Mouse (Mus musculus) CD4-positive, CD25-positive, alpha-beta regulatory T cell, adult 4 months (primary cell): ENCODE measurements around the gene Popdc3. TPM values are rescaled to one million over a fixed set of nuclear protein-coding genes. Genes with fewer than 3 reads are reported as not detected.
"Not testable (repeated sequence)": the region's sequence is repeated elsewhere in the genome, so short reads cannot be mapped to it uniquely, and the experiment has no call there.

ENCODE experiments used
- ATAC-seq: one replicate; pipeline ENCODE4 v1.8.0; 2017
- polyA plus RNA-seq, 2 experiments: library from polyadenylated mRNA; unstranded; fragments of 100-300 nt; shearing (Covaris generic); gene quantifications; one replicate each; pipeline ENCODE4 v1.2.1; 2017

Gene Popdc3
- polyA plus RNA-seq, 2 experiments from 2014 or later, result not detected

- no peak for ATAC-seq
These were observed 26.7 kb downstream of the Popdc3 start for GRCm38 (mm10) chr10:45204582-45204981.

DNA sequence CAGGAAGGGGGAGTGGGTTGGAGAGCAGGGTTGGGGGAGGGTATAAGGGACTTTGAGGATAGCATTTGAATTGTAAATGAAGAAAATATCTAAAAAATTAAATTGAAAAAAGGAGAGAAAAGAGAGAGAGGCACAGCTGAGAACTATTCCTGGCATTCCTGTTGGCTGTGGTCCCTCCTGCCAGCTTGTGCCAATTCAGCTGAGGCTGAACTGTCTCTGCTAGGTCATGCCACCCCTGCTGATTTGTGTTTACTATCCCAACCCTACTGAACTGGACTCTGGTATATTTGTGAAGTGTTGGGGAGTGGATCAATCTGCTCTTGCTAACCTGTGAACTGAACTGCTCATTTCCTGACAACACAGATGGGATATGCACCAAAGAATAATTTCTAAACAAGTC is 32.3 kb downstream of the Popdc3 start:
- no peak for ATAC-seq

DNA sequence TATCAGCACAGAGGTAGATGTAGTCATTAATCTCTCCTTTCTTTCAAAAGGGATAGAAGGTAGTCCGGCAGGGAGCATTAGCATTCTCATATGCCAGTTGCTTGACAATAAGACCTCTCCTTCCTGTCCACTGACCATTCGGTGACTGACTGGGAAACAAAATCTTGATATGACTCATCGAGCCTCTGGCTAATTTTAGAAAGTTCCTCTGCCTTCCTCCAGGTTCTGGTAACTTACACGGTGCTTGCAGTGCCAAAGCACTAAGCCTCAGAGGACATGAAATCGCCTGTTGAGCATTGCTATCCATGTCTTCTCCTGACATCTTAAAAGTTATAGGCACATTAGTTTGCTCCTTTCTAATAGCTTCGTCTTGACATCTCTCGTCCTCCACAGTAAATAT is 38.8 kb downstream of the Popdc3 start:
- no peak for ATAC-seq

DNA sequence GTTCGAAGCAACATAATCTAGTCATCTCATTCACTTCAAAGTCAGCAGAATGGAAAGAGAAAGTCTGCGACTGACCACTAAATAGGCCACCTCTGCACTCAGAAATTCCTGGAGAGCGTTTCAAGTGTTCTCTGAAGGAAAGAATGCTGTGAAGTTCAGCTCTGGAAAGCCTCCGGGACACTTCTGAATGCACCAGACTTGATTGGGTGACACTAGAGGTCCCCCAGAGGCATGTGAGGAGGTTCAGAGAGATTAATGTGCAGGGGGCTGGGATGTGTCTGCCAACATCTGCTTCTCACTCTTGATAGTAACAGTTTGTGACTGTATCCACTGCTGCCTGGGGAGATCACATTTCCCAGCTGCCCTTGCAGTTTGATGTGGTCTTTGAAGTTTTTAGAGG is 52.1 kb downstream of the Popdc3 start:
- ATAC-seq, result no peak

DNA sequence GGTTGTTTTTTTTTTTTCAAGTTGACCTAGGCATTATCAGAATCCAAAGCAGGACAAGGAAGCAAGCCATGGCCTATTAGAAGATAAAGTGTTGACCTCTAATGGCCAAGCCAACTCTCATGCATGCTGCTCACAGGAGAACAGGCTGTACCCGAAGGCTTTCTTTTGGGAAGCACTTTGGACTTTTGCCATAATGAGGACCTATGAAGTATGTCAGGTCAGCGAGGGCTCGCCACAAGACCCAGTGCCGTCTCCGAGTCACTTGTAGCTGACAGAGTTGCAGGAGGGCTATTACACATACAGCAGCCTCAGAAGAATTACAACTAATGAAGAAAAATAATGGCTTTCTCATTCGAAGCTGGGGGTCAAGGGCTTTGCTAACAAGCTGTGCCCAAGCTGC is 55.5 kb downstream of the Popdc3 start:
- no peak for ATAC-seq

- no peak for ATAC-seq
These were observed 58.4 kb downstream of the Popdc3 start for GRCm38 (mm10) chr10:45236304-45236703.

- ATAC-seq, result no peak
These were observed 59.6 kb downstream of the Popdc3 start for GRCm38 (mm10) chr10:45237492-45237891.

- ATAC-seq, result no peak
These were observed 82.6 kb downstream of the Popdc3 start for GRCm38 (mm10) chr10:45260477-45260876.

GRCm38 (mm10) chr10:45262126-45262525 is 84.2 kb downstream of the Popdc3 start:
- no peak for ATAC-seq

DNA sequence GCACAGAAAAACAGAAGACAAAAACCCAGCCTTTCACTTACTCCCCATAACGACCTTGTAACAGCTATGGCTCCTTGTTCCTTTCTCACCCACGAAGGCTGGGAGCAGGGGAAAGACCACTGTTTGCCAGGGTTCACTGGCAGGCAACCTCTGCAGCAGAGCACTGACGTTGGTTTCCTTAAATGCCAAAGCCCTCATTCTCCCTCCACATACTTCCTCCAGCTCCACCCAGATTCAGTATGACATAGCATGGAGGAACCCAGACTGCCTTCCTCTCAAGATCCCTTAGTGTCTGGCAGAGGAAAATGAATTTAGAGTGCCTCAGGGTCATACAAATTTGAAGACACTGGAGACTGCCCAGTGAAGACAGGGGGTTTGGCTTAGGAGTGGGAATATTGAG is 98.6 kb downstream of the Popdc3 start:
- no peak for ATAC-seq

- ATAC-seq, result no peak
These were observed 99.1 kb downstream of the Popdc3 start for GRCm38 (mm10) chr10:45276995-45277394.

DNA sequence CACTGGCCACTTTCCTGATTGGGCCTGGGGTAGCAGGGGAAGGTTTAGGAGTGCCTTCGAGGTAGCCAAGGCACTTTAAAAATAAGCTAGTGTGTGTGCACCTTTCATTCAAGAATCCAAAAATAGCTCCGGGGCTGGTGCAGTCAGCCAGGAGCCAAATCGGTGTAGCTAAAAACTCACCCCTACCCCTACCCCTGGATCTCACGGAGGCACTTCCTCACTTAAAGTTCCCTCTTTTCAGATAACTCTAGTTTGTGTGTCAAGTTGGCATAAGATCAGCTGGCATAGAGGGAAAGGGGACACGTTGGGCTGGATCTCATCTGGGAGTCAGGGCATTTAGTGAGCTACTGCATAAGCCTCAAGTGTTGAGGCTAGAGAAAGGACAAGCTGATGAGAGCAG is 107.8 kb downstream of the Popdc3 start:
- ATAC-seq, result no peak

DNA sequence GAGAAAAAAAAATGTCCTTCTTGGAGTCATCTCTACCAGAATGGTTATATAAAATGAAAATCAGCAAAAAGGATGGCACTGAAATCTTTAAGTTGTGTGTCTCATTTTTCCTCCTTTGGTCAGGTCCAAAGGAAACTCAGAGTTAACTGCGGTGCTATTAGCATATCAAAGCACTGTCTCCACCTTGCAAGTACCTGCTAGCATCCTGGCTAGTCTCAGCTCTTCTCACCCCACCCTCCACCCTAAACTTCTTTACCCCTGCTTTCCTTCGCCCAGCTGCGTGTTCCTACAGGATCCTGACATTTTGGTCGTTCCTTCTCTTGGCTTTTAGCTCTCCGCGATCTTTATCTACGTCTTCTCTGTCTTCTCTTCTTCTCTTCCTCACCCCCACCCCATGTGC is 110.5 kb downstream of the Popdc3 start:
- no peak for ATAC-seq

DNA sequence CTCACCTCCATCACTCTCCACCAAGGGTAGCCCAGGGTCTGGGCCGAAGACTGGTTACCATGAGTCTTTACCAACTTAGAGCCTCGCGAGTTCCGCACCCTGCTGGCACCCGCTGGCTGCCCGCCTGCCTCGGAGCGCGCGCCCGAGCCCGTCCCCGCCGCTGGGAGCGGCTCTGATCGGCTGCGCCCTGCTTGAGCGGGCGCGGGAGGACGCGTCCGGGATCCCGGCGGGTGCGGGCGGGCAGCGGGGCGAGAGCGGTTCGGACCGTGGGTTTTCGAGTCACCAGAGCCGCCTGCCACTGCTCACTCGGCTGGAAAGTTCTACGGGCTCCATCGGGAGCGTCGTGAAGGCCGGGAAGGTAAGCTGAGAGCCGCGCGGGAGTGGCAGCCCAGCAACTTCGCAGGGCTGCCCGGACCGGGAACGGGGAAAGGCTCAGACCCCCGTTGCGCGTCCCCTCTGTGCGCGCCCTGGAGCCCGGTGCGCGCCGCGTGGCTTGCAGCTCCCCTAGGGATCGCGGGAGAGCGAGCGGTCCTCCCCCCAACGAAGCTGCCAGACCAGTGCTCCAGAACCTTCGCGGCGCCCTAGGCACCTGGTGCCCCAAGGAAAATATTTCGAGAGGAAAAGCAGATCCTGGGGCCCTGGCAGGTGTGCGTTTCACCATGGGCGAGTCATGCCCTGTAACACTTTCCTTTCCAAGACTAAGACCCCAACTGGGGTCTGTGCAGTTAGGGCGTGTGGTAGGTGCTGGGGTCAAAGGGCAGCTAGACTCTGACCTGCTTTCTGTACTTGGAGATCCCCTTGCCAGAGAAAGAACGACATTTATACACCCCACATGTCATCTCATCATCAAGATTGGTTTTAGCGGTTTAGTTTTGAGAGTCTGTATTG is 111.6 kb downstream of the Popdc3 start:
- no peak for ATAC-seq

DNA sequence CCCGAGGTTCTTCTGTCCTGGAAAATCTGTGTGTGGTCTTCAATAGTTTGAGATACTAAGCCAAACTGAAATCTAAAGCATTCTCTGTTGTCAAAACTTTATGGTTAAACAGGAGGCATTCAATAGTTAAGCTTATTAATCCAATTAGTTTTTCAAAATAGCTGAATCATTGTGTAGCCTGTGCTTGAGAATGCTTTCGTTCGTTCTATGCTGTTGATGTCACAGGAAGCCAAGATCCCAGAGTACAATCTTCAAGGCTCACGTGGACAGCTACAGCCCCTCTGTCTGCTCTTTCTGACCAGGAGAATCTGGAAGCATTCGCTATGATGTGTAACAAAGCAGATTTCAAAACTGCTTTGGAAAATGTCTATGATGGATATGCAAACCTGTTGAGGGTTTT is 112.7 kb downstream of the Popdc3 start:
- no peak for ATAC-seq

- ATAC-seq, result not testable (repeated sequence)
These were observed 114.3 kb downstream of the Popdc3 start for GRCm38 (mm10) chr10:45292159-45292558.

- ATAC-seq, result no peak
These were observed 117.2 kb downstream of the Popdc3 start for GRCm38 (mm10) chr10:45295093-45295492.

GRCm38 (mm10) chr10:45298503-45298902 is 120.6 kb downstream of the Popdc3 start:
- ATAC-seq, result no peak

DNA sequence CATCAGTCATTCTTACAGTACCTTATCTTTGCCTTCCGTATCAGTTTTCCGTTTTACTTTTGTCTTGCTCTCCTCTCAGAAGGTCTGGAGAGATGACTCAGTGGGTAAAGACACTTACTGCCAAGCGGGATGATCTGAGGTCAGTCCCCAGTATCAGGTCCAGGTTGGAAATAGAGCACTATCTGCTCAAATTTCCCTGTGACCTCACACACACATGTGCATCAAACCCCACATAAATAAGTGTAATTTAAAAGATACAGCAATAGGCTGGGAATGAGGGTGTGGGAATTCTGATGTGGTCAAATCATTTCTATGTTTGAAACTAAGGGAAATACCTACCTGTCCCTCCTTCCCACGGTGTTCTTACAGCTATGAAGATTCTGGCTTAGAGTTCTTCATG is 121.6 kb downstream of the Popdc3 start:
- ATAC-seq, result no peak

- no peak for ATAC-seq
These were observed 125.6 kb downstream of the Popdc3 start for GRCm38 (mm10) chr10:45303315-45304036.

DNA sequence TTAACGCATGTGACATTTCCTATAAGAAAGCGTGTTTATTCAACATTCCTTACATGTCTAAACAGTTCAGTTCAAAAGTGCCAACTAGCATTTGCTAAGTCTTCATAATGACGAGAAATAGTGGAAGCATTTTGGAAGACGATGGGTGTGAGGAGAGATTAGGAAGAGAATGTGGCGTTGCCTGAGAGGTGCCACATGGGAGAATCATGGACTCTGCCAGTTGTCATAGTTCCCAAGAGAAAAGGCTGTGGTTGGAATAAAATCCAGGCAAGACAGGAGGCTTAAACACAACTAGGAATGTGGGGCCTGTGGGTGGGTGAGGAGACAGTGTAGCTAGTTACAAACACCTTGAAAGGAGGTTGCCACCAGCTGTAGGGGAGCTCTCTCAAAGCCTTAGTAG is 127.3 kb downstream of the Popdc3 start:
- ATAC-seq, result no peak

DNA sequence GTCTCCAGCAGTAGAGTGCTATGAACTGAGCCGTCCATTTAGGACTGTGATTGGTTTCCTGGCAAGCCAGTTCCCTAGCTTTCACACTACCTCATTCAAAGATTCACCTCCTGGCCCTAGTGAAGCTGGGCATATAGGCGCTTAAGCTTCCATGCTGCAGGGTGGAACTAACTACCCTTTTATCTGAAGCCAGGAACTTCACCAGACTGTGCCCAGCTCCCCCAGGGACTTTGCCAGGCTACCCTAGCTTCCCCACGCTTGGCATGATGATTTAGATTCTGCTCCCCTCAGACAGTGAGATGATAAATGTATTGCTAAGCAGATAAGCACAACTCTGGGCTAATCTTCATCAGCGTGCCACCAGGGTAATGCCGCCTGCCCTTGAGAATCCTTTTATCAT is 133.2 kb downstream of the Popdc3 start:
- ATAC-seq, result no peak

- no peak for ATAC-seq
These were observed 133.7 kb downstream of the Popdc3 start for GRCm38 (mm10) chr10:45311624-45312023.

- no peak for ATAC-seq
These were observed 137.0 kb downstream of the Popdc3 start for GRCm38 (mm10) chr10:45314865-45315264.
